Mouse (Mus musculus): Measurements from ENCODE around the gene Gpr88. TPM values are rescaled to one million over a fixed set of nuclear protein-coding genes. Genes with fewer than 3 reads are reported as not detected.

The Gpr88 gene
- total and polyA plus RNA-seq, 2 experiments from 2014 or later = 2.5 to 8.9 TPM

DNA sequence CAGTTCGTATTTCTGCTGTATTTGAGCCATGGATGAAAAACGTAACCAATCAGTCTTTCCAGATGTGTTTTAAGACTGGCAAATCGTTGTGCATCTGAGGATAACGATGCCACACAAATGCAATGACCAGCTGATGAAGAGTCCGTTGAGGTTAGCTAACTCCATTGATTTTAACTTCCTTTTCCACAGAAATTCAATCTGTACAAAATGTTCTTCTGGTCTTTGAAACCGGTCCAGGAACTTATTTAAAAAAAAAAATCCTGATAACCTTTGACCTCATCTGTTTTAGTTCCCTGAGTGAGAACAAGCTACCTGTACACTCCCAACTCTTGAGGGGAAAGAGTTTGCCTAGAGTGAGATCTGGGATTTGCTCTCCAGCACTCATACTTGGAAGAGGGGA, 18.4 kb upstream of the Gpr88 start:
- H3K4me3 ChIP-seq (ENCODE audit: low read depth, low read length) = no peak overlapping the region
- no peak overlapping the region for H3K9ac ChIP-seq (replicated peaks; ENCODE audit: low read length, poor library complexity, severe bottlenecking)
- no peaks in the 10 kb centered on the region for H3K9me3 ChIP-seq (ENCODE audit: low read length)
- no peak overlapping the region for H3K4me2 ChIP-seq (ENCODE audit: low read depth, low read length, poor library complexity, severe bottlenecking)
- no peaks in the 10 kb centered on the region for H3K27me3 ChIP-seq (ENCODE audit: insufficient read depth, low read length)
- no peaks in the 10 kb centered on the region for H3K36me3 ChIP-seq (ENCODE audit: insufficient read depth, low read length)
- ATAC-seq (ENCODE audit: low FRiP score) (no peak), DNase-seq (ENCODE audit: low spot score) (no peak)
- WGBS = 96% methylated on average over 6 of the region's 6 CpGs
- no peak overlapping the region for H3K27ac ChIP-seq (ENCODE audit: low read depth, low read length)
- H3K4me1 ChIP-seq (ENCODE audit: insufficient read depth, low read length) = no peaks in the 10 kb centered on the region
- no peak for TF ChIP-seq CTCF (IDR thresholded peaks at IDR 0.05)

DNA sequence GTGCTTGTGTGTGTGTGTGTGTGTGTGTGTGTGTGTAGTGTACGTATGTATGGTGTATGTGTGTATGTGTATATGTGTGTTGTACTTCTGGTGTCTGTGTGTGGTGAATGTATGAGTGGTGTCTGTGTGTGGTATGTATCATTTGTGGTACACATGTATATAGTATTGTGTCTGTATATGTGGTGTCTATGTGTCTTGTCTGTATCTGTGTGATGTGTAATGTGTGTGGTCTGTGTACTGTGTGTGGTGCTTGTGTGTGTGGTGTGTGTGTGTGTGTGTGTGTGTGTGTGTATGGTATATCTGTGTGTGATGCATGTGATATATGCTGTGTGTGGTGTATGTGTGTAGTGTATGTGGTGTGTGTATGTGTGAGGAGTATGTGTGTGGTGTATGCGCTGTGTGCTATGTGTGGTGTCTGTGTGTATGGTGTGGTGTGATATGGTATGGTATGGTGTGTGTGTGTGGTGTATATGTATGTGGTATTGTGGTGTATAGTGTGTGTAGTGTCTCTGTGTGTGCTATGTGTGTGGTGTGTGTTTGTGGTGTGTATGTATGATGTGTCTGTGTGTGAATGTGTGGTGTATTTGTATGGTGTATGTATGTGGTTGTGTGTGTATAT, 13.8 kb upstream of the Gpr88 start:
- DNase-seq (ENCODE audit: low spot score) = no peak
- H3K4me1 ChIP-seq (ENCODE audit: insufficient read depth, low read length) = no peaks in the 10 kb centered on the region
- H3K36me3 ChIP-seq (ENCODE audit: insufficient read depth, low read length) = no peaks in the 10 kb centered on the region
- no peaks in the 10 kb centered on the region for H3K27me3 ChIP-seq (ENCODE audit: insufficient read depth, low read length)
- peak; percentile 41; the same call in 1 of the 2 replicates for ATAC-seq (ENCODE audit: low FRiP score)
- no peak overlapping the region for H3K27ac ChIP-seq (ENCODE audit: low read depth, low read length)
- H3K4me3 ChIP-seq (ENCODE audit: low read depth, low read length) = no peak overlapping the region
- no peak for TF ChIP-seq CTCF (IDR thresholded peaks at IDR 0.05)
- WGBS = 96% methylated on average over 2 of the region's 2 CpGs
- H3K9ac ChIP-seq (replicated peaks; ENCODE audit: low read length, poor library complexity, severe bottlenecking) = no peak overlapping the region
- no peaks in the 10 kb centered on the region for H3K9me3 ChIP-seq (ENCODE audit: low read length)
- H3K4me2 ChIP-seq (ENCODE audit: low read depth, low read length, poor library complexity, severe bottlenecking) = no peak overlapping the region

GRCm38 (mm10) chr3:116266360-116266759, 13.1 kb upstream of the Gpr88 start:
- Histone ChIP-seq H3K4me1 (ENCODE audit: insufficient read depth, low read length) (no peaks in the 10 kb centered on the region), H3K4me3 (ENCODE audit: low read depth, low read length) (no peak overlapping the region), H3K9ac (replicated peaks; ENCODE audit: low read length, poor library complexity, severe bottlenecking) (no peak overlapping the region), H3K9me3 (ENCODE audit: low read length) (no peaks in the 10 kb centered on the region), H3K4me2 (ENCODE audit: low read depth, low read length, poor library complexity, severe bottlenecking) (no peak overlapping the region), H3K27ac (ENCODE audit: low read depth, low read length) (no peak overlapping the region), H3K27me3 (ENCODE audit: insufficient read depth, low read length) (no peaks in the 10 kb centered on the region), H3K36me3 (ENCODE audit: insufficient read depth, low read length) (no peaks in the 10 kb centered on the region)
- TF ChIP-seq CTCF (IDR thresholded peaks at IDR 0.05) = no peak
- no peak for DNase-seq (ENCODE audit: low spot score)
- WGBS = 76% methylated on average over 3 of the region's 3 CpGs
- ATAC-seq (ENCODE audit: low FRiP score) = no peak

- Histone ChIP-seq H3K9ac (replicated peaks; ENCODE audit: low read length, poor library complexity, severe bottlenecking) (no peak overlapping the region), H3K4me3 (ENCODE audit: low read depth, low read length) (no peak overlapping the region), H3K27me3 (ENCODE audit: insufficient read depth, low read length) (no peaks in the 10 kb centered on the region), H3K4me1 (ENCODE audit: insufficient read depth, low read length) (no peaks in the 10 kb centered on the region), H3K9me3 (ENCODE audit: low read length) (no peaks in the 10 kb centered on the region), H3K27ac (ENCODE audit: low read depth, low read length) (no peak overlapping the region), H3K4me2 (ENCODE audit: low read depth, low read length, poor library complexity, severe bottlenecking) (no peak overlapping the region), H3K36me3 (ENCODE audit: insufficient read depth, low read length) (no peaks in the 10 kb centered on the region)
- ATAC-seq (ENCODE audit: low FRiP score) = no peak
- DNase-seq (ENCODE audit: low spot score) = no peak
- 74% methylated on average over 1 of the region's 1 CpGs for WGBS
- no peak for TF ChIP-seq CTCF (IDR thresholded peaks at IDR 0.05)
Observed at GRCm38 (mm10) chr3:116263977-116264376, 10.7 kb upstream of the Gpr88 start.

DNA sequence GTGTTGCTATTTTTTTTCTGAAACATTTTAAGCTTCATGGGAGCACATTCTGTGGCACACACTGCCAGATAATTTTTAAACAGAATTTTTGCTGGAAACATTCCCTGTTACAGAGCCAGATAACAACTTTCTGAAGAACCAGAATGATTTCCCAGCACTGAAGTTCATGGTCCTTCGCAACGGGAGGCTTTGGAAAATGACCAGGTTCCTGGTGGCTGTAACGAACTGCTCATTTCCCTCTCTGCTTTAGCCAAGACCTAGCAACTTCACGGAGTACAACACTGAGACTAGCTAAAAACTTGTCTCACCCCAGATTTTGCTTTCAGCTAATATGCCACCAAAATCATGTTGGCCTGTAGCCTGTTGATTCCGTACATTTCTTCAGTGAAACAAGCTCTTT, 9.8 kb upstream of the Gpr88 start:
- H3K27me3 ChIP-seq (ENCODE audit: insufficient read depth, low read length) = no peaks in the 10 kb centered on the region
- H3K4me3 ChIP-seq (ENCODE audit: low read depth, low read length) = no peak overlapping the region
- H3K4me2 ChIP-seq (ENCODE audit: low read depth, low read length, poor library complexity, severe bottlenecking) = no peak overlapping the region
- H3K27ac ChIP-seq (ENCODE audit: low read depth, low read length) = no peak overlapping the region
- ATAC-seq (ENCODE audit: low FRiP score) (no peak), DNase-seq (ENCODE audit: low spot score) (no peak)
- H3K4me1 ChIP-seq (ENCODE audit: insufficient read depth, low read length) = no peaks in the 10 kb centered on the region
- H3K9me3 ChIP-seq (ENCODE audit: low read length) = no peaks in the 10 kb centered on the region
- WGBS = 94% methylated on average over 5 of the region's 5 CpGs
- no peak for TF ChIP-seq CTCF (IDR thresholded peaks at IDR 0.05)
- no peak overlapping the region for H3K9ac ChIP-seq (replicated peaks; ENCODE audit: low read length, poor library complexity, severe bottlenecking)
- H3K36me3 ChIP-seq (ENCODE audit: insufficient read depth, low read length) = no peaks in the 10 kb centered on the region

GRCm38 (mm10) chr3:116256104-116256503, 2.8 kb upstream of the Gpr88 start:
- no peak for ATAC-seq (ENCODE audit: low FRiP score)

More at GRCm38 (mm10) chr3:116256104-116256503, 2.8 kb upstream of the Gpr88 start:
- no peak overlapping the region for H3K9ac ChIP-seq (replicated peaks; ENCODE audit: low read length, poor library complexity, severe bottlenecking)
- 65% methylated on average over 5 of the region's 5 CpGs for WGBS
- no peak overlapping the region for H3K27ac ChIP-seq (ENCODE audit: low read depth, low read length)
- DNase-seq (ENCODE audit: low spot score) = no peak
- H3K36me3 ChIP-seq (ENCODE audit: insufficient read depth, low read length) = no peaks in the 10 kb centered on the region
- TF ChIP-seq CTCF (IDR thresholded peaks at IDR 0.05) = no peak
- no peak overlapping the region for H3K4me3 ChIP-seq (ENCODE audit: low read depth, low read length)
- H3K9me3 ChIP-seq (ENCODE audit: low read length) = no peaks in the 10 kb centered on the region
- H3K27me3 ChIP-seq (ENCODE audit: insufficient read depth, low read length) = peaks cover 6% of the 10 kb centered on the region
- H3K4me1 ChIP-seq (ENCODE audit: insufficient read depth, low read length) = peaks cover 5% of the 10 kb centered on the region; the same call in 1 of the 2 replicates
- no peak overlapping the region for H3K4me2 ChIP-seq (ENCODE audit: low read depth, low read length, poor library complexity, severe bottlenecking)

Measured in midbrain, postnatal 0 days (tissue).